Mouse (Mus musculus) liver, adult 2 months (tissue): Measurements from ENCODE around the gene Ubp1.

ENCODE experiments used
- CTCF ChIP-seq: fragments of 200-500 bp; IDR thresholded peaks from 2 replicates; pipeline ENCODE4 v1.5.1; 2011; ENCODE audit warnings: low read depth, low read length, control low read depth
- POLR2A ChIP-seq: fragments of 200-500 bp; IDR thresholded peaks from 2 replicates; pipeline ENCODE4 v1.6.1; 2011; ENCODE audit warnings: low read length, control low read depth; ENCODE audit not compliant: insufficient read depth; ENCODE audit errors: extremely low read depth

DNA sequence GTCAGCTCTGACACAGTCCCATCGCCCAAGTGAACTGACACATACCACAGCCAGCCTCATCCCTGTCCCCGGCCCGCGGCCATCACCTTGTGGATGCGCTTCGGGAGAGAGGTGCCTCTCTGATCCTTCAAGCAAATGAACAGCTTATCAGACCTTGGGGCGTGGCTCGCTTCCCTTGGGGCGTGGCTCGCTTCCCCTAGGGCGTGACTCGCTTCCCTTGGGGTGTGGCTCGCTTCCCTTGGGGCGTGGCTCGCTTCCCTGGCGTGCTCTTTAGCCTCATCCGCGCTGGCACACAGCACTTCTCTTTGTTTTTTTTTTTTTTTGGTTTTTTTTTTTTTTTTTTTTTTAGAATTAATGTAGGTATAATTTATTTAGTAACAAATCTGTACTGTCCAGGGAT lies 80.5 kb downstream of the Ubp1 start:
- TF ChIP-seq CTCF (no peak), POLR2A (no peak)
